Mouse (Mus musculus) urinary bladder, postnatal 14 days (tissue): ENCODE measurements around the gene 1700017N19Rik.
"Not testable (repeated sequence)": the region's sequence is repeated elsewhere in the genome, so short reads cannot be mapped to it uniquely, and the experiment has no call there.

Source experiments
- DNase-seq: peaks from one replicate; pipeline ENCODE4 v3.0.0; 2021; ENCODE audit warnings: low spot score

Gene 1700017N19Rik

GRCm38 (mm10) chr10:100590323-100590722 lies at the start of gene 1700017N19Rik, which contains the start of gene 4930430F08Rik:
TSS of gene 1700017N19Rik (plus strand) at chr10:100590484.
TSS of gene 4930430F08Rik (minus strand) at chr10:100590423.
- DNase-seq: no peak

GRCm38 (mm10) chr10:100556566-100557175 lies 33.6 kb upstream of the 1700017N19Rik start:
- DNase-seq: no peak

- DNase-seq: not testable (repeated sequence)
Measured at GRCm38 (mm10) chr10:100560194-100560883, 29.9 kb upstream of the 1700017N19Rik start.

- no peak for DNase-seq
Measured at GRCm38 (mm10) chr10:100564112-100564511, 26.2 kb upstream of the 1700017N19Rik start.

GRCm38 (mm10) chr10:100571707-100572106 lies 18.6 kb upstream of the 1700017N19Rik start:
- DNase-seq: no peak

GRCm38 (mm10) chr10:100574505-100575149 lies 15.7 kb upstream of the 1700017N19Rik start:
- no peak for DNase-seq

- DNase-seq: no peak
Measured at GRCm38 (mm10) chr10:100575294-100575693, 15.0 kb upstream of the 1700017N19Rik start.

GRCm38 (mm10) chr10:100584178-100584577 lies 6.1 kb upstream of the 1700017N19Rik start:
- no peak for DNase-seq

- no peak for DNase-seq
Measured at GRCm38 (mm10) chr10:100588524-100588923, 1.8 kb upstream of the 1700017N19Rik start.

GRCm38 (mm10) chr10:100588932-100589388 lies 1.3 kb upstream of the 1700017N19Rik start:
- DNase-seq: peak; percentile 91

GRCm38 (mm10) chr10:100598339-100598738 lies 8.1 kb downstream of the 1700017N19Rik start:
- no peak for DNase-seq

GRCm38 (mm10) chr10:100603511-100603910 lies 13.2 kb downstream of the 1700017N19Rik start:
- no peak for DNase-seq

- no peak for DNase-seq
Measured at GRCm38 (mm10) chr10:100604254-100604653, 14.0 kb downstream of the 1700017N19Rik start.

- no peak for DNase-seq
Measured at GRCm38 (mm10) chr10:100617233-100617903, 27.1 kb downstream of the 1700017N19Rik start.

GRCm38 (mm10) chr10:100619474-100619873 lies 29.2 kb downstream of the 1700017N19Rik start:
- no peak for DNase-seq

- no peak for DNase-seq
Measured at GRCm38 (mm10) chr10:100620040-100620439, 29.8 kb downstream of the 1700017N19Rik start.

- no peak for DNase-seq
Measured at GRCm38 (mm10) chr10:100622494-100622893, 32.2 kb downstream of the 1700017N19Rik start.

GRCm38 (mm10) chr10:100629762-100630438 lies 39.6 kb downstream of the 1700017N19Rik start:
- peak; percentile 21 for DNase-seq

GRCm38 (mm10) chr10:100642887-100643286 lies 52.6 kb downstream of the 1700017N19Rik start:
- DNase-seq: no peak

GRCm38 (mm10) chr10:100645331-100645935 lies 55.1 kb downstream of the 1700017N19Rik start:
- no peak for DNase-seq

- no peak for DNase-seq
Measured at GRCm38 (mm10) chr10:100654183-100654582, 63.9 kb downstream of the 1700017N19Rik start.
